Mouse (Mus musculus) megakaryocyte, embryonic 14.5 days (primary cell): ENCODE results near the gene Pgm1.

Source experiments
- FLI1 ChIP-seq: IDR thresholded peaks from 2 replicates; pipeline ENCODE4 v1.6.1; 2012; ENCODE audit warnings: low read length, inconsistent platforms, mixed read lengths
- GATA1 ChIP-seq: IDR thresholded peaks from 3 replicates; pipeline ENCODE4 v1.6.1; 2012; ENCODE audit warnings: mixed read lengths, low read length, inconsistent platforms, borderline replicate concordance

GRCm38 (mm10) chr4:100035919-100036554 lies 106.8 kb downstream of the Pgm1 start:
- no peak for TF ChIP-seq GATA1
- no peak for TF ChIP-seq FLI1
